Mouse (Mus musculus) neural tube, embryonic 10.5 days (tissue): ENCODE measurements around the gene Rwdd1.
"Not testable (repeated sequence)": the region's sequence is repeated elsewhere in the genome, so short reads cannot be mapped to it uniquely, and the experiment has no call there.

Experiments
- DNase-seq: peaks from one replicate; pipeline ENCODE4 v3.0.0-alpha.2; 2017; ENCODE audit warnings: low spot score; ENCODE audit errors: extremely low spot score

Rwdd1 gene

GRCm38 (mm10) chr10:34019302-34020075 lies at the start of gene Rwdd1:
TSS of gene Rwdd1 (minus strand) at chr10:34019624.
- peak; percentile 98 for DNase-seq

GRCm38 (mm10) chr10:34066591-34066990 lies 47.2 kb upstream of the Rwdd1 start:
- DNase-seq: no peak

GRCm38 (mm10) chr10:34053987-34054386 lies 34.6 kb upstream of the Rwdd1 start:
- DNase-seq: no peak

GRCm38 (mm10) chr10:34044210-34044609 lies 24.8 kb upstream of the Rwdd1 start, which contains the start of gene Calhm4:
TSS of gene Calhm4 (minus strand) at chr10:34044310.
- no peak for DNase-seq

- no peak for DNase-seq
Measured at GRCm38 (mm10) chr10:34037401-34037800, 18.0 kb upstream of the Rwdd1 start, which contains the start of gene Trappc3l. TSS of gene Trappc3l (plus strand) at chr10:34037597.

GRCm38 (mm10) chr10:34036587-34036986 lies 17.2 kb upstream of the Rwdd1 start:
- no peak for DNase-seq

GRCm38 (mm10) chr10:34033630-34034305 lies 14.3 kb upstream of the Rwdd1 start:
- DNase-seq: peak; percentile 75

GRCm38 (mm10) chr10:34030322-34030721 lies 10.9 kb upstream of the Rwdd1 start:
- no peak for DNase-seq

GRCm38 (mm10) chr10:34018746-34019301 lies 600 bp downstream of the Rwdd1 start:
- no peak for DNase-seq

GRCm38 (mm10) chr10:34013241-34013640 lies 6.2 kb downstream of the Rwdd1 start:
- no peak for DNase-seq

- no peak for DNase-seq
Measured at GRCm38 (mm10) chr10:34012581-34012980, 6.8 kb downstream of the Rwdd1 start.

- DNase-seq: no peak
Measured at GRCm38 (mm10) chr10:33998397-33998796, 21.0 kb downstream of the Rwdd1 start.

GRCm38 (mm10) chr10:33996686-33997085 lies 22.7 kb downstream of the Rwdd1 start:
- not testable (repeated sequence) for DNase-seq

GRCm38 (mm10) chr10:33986771-33987170 lies 32.7 kb downstream of the Rwdd1 start:
- peak; percentile 41 for DNase-seq

- no peak for DNase-seq
Measured at GRCm38 (mm10) chr10:33974781-33975494, 44.5 kb downstream of the Rwdd1 start.

GRCm38 (mm10) chr10:33952509-33952908 lies 66.9 kb downstream of the Rwdd1 start:
- peak; percentile 19 for DNase-seq

- DNase-seq: peak; percentile 79
Measured at GRCm38 (mm10) chr10:33950803-33951583, 68.4 kb downstream of the Rwdd1 start, which contains the start of gene Zup1. TSS of gene Zup1 (minus strand) at chr10:33951269.
